Mouse (Mus musculus) embryonic facial prominence, embryonic 11.5 days (tissue): Measurements from ENCODE around the gene Muc4. TPM values are rescaled to one million over a fixed set of nuclear protein-coding genes. Genes with fewer than 3 reads are reported as not detected.

Source experiments
- ATAC-seq: fragments of 200-750 bp; cut with Nextera tagmentation; replicated peaks from 2 replicates; pipeline ENCODE4 v1.8.0; 2017; ENCODE audit warnings: low read depth; ENCODE audit not compliant: insufficient number of reproducible peaks, low FRiP score, low TSS enrichment
- DNase-seq: peaks from one replicate; pipeline ENCODE4 v3.0.0-alpha.2; 2015; ENCODE audit warnings: low spot score
- H3K27ac ChIP-seq: fragments of 300-500 bp; sonication (generic); replicated peaks from 2 replicates; pipeline ENCODE4 v1.5.1; 2014; ENCODE audit warnings: mild to moderate bottlenecking, low read depth, low read length, control low read depth
- H3K27me3 ChIP-seq: fragments of 300-500 bp; sonication (generic); 2 replicates; pipeline ENCODE4 v1.6.1; 2014; ENCODE audit warnings: mild to moderate bottlenecking, low read length, moderate library complexity, mixed read lengths; ENCODE audit not compliant: control insufficient read depth, insufficient read depth
- H3K36me3 ChIP-seq: fragments of 300-500 bp; sonication (generic); replicated peaks from 2 replicates; pipeline ENCODE4 v1.6.1; 2014; ENCODE audit warnings: low read depth, mild to moderate bottlenecking, low read length, moderate library complexity, mixed read lengths; ENCODE audit not compliant: control insufficient read depth, insufficient read depth
- H3K4me1 ChIP-seq: fragments of 300-500 bp; sonication (generic); 2 replicates; pipeline ENCODE4 v1.6.1; 2014; ENCODE audit warnings: low read length, mixed read lengths; ENCODE audit not compliant: control insufficient read depth, insufficient read depth
- H3K4me2 ChIP-seq: fragments of 300-500 bp; sonication (generic); 2 replicates; pipeline ENCODE4 v1.6.1; 2014; ENCODE audit warnings: low read depth, mild to moderate bottlenecking, control low read depth, low read length, moderate library complexity
- H3K4me3 ChIP-seq: fragments of 300-500 bp; sonication (generic); 2 replicates; pipeline ENCODE4 v1.5.1; 2014; ENCODE audit warnings: low read depth, low read length, control low read depth
- H3K9ac ChIP-seq: fragments of 300-500 bp; sonication (generic); replicated peaks from 2 replicates; pipeline ENCODE4 v1.6.1; 2014; ENCODE audit warnings: mild to moderate bottlenecking, control low read depth, low read length
- H3K9me3 ChIP-seq: fragments of 300-500 bp; sonication (generic); replicated peaks from 2 replicates; pipeline ENCODE4 v1.6.1; 2016; ENCODE audit warnings: mild to moderate bottlenecking, low read length, inconsistent platforms, mixed read lengths; ENCODE audit not compliant: control insufficient read depth
- WGBS: fragments of 180-500 bp; shearing (Covaris S2); extraction: QIAGEN DNeasy Blood & Tissue Kit; methylation state at CpG from one replicate; pipeline ENCODE4 v1.1.7; 2014; 5-methylcytosine and 5-hydroxymethylcytosine counted together
- polyA plus RNA-seq: library from polyadenylated mRNA; unstranded; fragments of >200 nt; fragmentation: Nextera tagmentation; extraction: Ambion mirVana; gene quantifications from 2 replicates; pipeline ENCODE4 v1.2.1, GENCODE M21; 2014

Muc4 gene
- polyA plus RNA-seq, 1 experiment from 2014 or later = not detected

- no peak for DNase-seq
- no peak overlapping the region for H3K4me3 ChIP-seq
- H3K9ac ChIP-seq = no peak overlapping the region
- 58% methylated on average over 9 of the region's 9 CpGs for WGBS
- no peaks in the 10 kb centered on the region for H3K9me3 ChIP-seq
- H3K27ac ChIP-seq = no peak overlapping the region
- H3K4me2 ChIP-seq = no peak overlapping the region
- no peaks in the 10 kb centered on the region for H3K36me3 ChIP-seq
- ATAC-seq = no peak
- H3K4me1 ChIP-seq = no peaks in the 10 kb centered on the region
- H3K27me3 ChIP-seq = no peaks in the 10 kb centered on the region
These were observed 32.3 kb upstream of the Muc4 start for GRCm38 (mm10) chr16:32703312-32703912.

- Histone ChIP-seq H3K36me3 (no peaks in the 10 kb centered on the region), H3K4me1 (no peaks in the 10 kb centered on the region), H3K4me2 (no peak overlapping the region), H3K9me3 (no peaks in the 10 kb centered on the region), H3K4me3 (no peak overlapping the region), H3K27ac (no peak overlapping the region), H3K9ac (no peak overlapping the region), H3K27me3 (no peaks in the 10 kb centered on the region)
- DNase-seq = no peak
- ATAC-seq = no peak
- WGBS = 92% methylated on average over 3 of the region's 3 CpGs
These were observed 30.1 kb upstream of the Muc4 start for GRCm38 (mm10) chr16:32705606-32706005.

GRCm38 (mm10) chr16:32707111-32707823, 28.4 kb upstream of the Muc4 start:
- Histone ChIP-seq H3K4me1 (peaks cover 4% of the 10 kb centered on the region; the same call in 1 of the 2 replicates), H3K4me3 (no peak overlapping the region), H3K36me3 (no peaks in the 10 kb centered on the region), H3K9me3 (no peaks in the 10 kb centered on the region), H3K27me3 (no peaks in the 10 kb centered on the region), H3K9ac (no peak overlapping the region), H3K27ac (no peak overlapping the region), H3K4me2 (no peak overlapping the region)
- no peak for DNase-seq
- ATAC-seq = no peak
- WGBS = 62% methylated on average over 17 of the region's 17 CpGs

GRCm38 (mm10) chr16:32707824-32708456, 27.7 kb upstream of the Muc4 start:
- ATAC-seq (0 out of 2 replicates have a peak, but pooled peaks have one; percentile 9), DNase-seq (no peak)
- WGBS = 65% methylated on average over 9 of the region's 9 CpGs
- Histone ChIP-seq H3K9ac (no peak overlapping the region), H3K4me2 (no peak overlapping the region), H3K4me1 (peaks cover 4% of the 10 kb centered on the region; the same call in 1 of the 2 replicates), H3K27me3 (no peaks in the 10 kb centered on the region), H3K27ac (no peak overlapping the region), H3K9me3 (no peaks in the 10 kb centered on the region), H3K36me3 (no peaks in the 10 kb centered on the region), H3K4me3 (no peak overlapping the region)

GRCm38 (mm10) chr16:32708457-32709033, 27.1 kb upstream of the Muc4 start:
- no peak for ATAC-seq
- no peaks in the 10 kb centered on the region for H3K27me3 ChIP-seq
- DNase-seq = no peak
- no peak overlapping the region for H3K9ac ChIP-seq
- no peak overlapping the region for H3K27ac ChIP-seq
- H3K4me3 ChIP-seq = no peak overlapping the region
- H3K9me3 ChIP-seq = no peaks in the 10 kb centered on the region
- 86% methylated on average over 10 of the region's 10 CpGs for WGBS
- H3K4me1 ChIP-seq = peaks cover 4% of the 10 kb centered on the region; the same call in 1 of the 2 replicates
- H3K36me3 ChIP-seq = no peaks in the 10 kb centered on the region
- H3K4me2 ChIP-seq = no peak overlapping the region

- 88% methylated on average over 8 of the region's 8 CpGs for WGBS
- ATAC-seq = no peak
These were observed 26.6 kb upstream of the Muc4 start for GRCm38 (mm10) chr16:32709116-32709515.

GRCm38 (mm10) chr16:32710426-32711070, 25.1 kb upstream of the Muc4 start:
- Histone ChIP-seq H3K27me3 (no peaks in the 10 kb centered on the region), H3K4me1 (peaks cover 4% of the 10 kb centered on the region; the same call in 1 of the 2 replicates), H3K9me3 (no peaks in the 10 kb centered on the region), H3K4me3 (no peak overlapping the region), H3K27ac (no peak overlapping the region), H3K9ac (no peak overlapping the region), H3K4me2 (no peak overlapping the region), H3K36me3 (no peaks in the 10 kb centered on the region)
- no peak for ATAC-seq
- DNase-seq = no peak
- 56% methylated on average over 14 of the region's 14 CpGs for WGBS

More at GRCm38 (mm10) chr16:32709116-32709515, 26.6 kb upstream of the Muc4 start:
- Histone ChIP-seq H3K27me3 (no peaks in the 10 kb centered on the region), H3K9me3 (no peaks in the 10 kb centered on the region), H3K4me1 (peaks cover 4% of the 10 kb centered on the region; the same call in 1 of the 2 replicates), H3K4me2 (no peak overlapping the region), H3K9ac (no peak overlapping the region), H3K27ac (no peak overlapping the region), H3K36me3 (no peaks in the 10 kb centered on the region), H3K4me3 (no peak overlapping the region)
- no peak for DNase-seq
